Mouse (Mus musculus) liver, adult 2 months (tissue): ENCODE results near the gene Nedd8.

Source experiments
- CTCF ChIP-seq: fragments of 200-500 bp; IDR thresholded peaks from 2 replicates; pipeline ENCODE4 v1.5.1; 2011; ENCODE audit warnings: low read depth, low read length, control low read depth
- POLR2A ChIP-seq: fragments of 200-500 bp; IDR thresholded peaks from 2 replicates; pipeline ENCODE4 v1.6.1; 2011; ENCODE audit warnings: low read length, control low read depth; ENCODE audit not compliant: insufficient read depth; ENCODE audit errors: extremely low read depth

DNA sequence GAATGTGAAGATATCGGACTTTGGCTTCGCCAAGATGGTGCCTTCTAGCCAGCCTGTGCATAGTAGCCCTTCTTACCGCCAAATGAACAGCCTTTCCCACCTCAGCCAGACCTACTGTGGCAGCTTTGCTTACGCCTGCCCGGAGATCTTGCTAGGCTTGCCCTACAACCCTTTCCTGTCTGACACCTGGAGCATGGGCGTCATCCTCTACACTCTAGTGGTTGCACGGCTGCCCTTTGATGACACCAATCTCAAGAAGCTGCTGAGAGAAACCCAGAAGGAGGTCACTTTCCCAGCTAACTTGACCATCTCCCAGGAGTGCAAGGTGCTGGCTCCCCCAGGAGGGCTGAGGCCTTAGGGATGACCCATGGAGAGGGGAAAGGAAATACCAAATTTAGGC is 20.4 kb downstream of the Nedd8 start:
- no peak for TF ChIP-seq POLR2A
- no peak for TF ChIP-seq CTCF
